Mouse (Mus musculus) heart, postnatal 0 days (tissue): ENCODE data around the gene Kat6b.

Source experiments
- CTCF ChIP-seq: IDR thresholded peaks from 2 replicates; pipeline ENCODE4 v1.5.1; 2016; ENCODE audit warnings: antibody characterized with exemption, control low read depth, low read depth
- EP300 ChIP-seq: IDR thresholded peaks from 2 replicates; pipeline ENCODE4 v1.6.1; 2016; ENCODE audit warnings: antibody characterized with exemption, low read depth

DNA sequence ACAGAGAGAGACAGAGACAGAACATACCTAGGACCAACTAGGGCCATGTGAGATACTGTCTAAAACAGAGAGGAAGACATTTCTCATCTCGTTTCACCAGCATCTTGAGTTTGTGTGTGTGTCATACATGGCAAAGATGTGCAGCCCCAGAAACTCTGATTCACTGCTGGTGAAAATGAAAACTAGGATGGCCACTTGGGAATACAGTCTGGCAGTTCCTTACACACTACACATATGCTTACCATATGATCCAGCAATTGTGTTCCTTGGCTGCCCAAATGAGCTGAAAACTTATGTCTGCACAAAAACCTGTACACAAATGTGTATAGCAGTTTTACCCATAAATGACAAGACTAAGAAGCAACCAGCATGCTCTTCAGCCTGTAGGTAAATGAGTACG, 40.7 kb upstream of the Kat6b start:
- TF ChIP-seq EP300 (no peak), CTCF (no peak)
